Mouse (Mus musculus) kidney, postnatal 25 days (tissue): ENCODE measurements around the gene Gm10436.
"Not testable (repeated sequence)": the region's sequence is repeated elsewhere in the genome, so short reads cannot be mapped to it uniquely, and the experiment has no call there.

Experiments used
- DNase-seq, 2 experiments: peaks; one replicate each; pipeline ENCODE4 v3.0.0; 2021; ENCODE audit warnings: mixed read lengths in 2 of 2

Gm10436 gene

DNA sequence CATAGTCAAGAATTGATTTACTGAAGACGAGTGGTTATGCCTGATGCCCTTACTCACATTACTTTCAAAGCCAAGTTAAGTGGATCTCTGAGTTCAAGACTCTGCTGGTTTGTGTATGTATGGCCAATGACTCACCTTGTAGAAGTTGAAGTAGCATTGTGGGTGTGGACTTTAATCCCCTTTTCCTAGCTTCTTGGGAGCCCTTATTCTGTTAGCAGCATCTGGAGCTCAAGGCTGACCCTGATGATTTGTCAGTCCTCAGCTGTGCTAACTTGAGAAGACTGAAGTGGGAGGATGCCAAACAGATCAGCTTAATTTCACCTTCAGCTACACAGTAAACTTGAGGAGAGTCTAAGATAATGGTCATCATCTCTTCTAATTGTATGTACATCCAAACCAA, at the start of gene Gm10436:
Gene Gm10436 (minus strand): TSS at position 101 of the 400 bp plus-strand sequence.
- DNase-seq, result not testable (repeated sequence)

GRCm38 (mm10) chr12:88219445-88219844, 37.5 kb upstream of the Gm10436 start:
- DNase-seq, result no peak

DNA sequence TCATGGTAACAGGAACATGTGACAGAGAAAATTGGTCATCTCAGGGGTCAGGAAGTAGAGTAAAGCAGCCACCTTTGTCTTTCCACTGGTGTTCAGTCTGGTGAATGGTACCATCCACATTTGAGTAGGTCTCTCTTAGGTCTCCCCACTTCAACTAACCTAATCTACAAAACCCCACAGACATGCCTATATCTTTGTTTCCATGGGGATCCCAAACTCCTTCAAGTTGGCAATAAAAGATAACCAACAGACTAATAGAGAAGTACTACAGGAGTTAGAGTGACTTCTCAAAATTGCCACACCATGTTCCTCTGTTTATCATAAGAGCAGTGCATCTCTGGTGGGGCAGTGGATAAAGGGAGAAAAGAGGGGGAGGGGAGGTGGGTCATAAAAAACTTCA, 36.2 kb upstream of the Gm10436 start:
- DNase-seq, result not testable (repeated sequence)

DNA sequence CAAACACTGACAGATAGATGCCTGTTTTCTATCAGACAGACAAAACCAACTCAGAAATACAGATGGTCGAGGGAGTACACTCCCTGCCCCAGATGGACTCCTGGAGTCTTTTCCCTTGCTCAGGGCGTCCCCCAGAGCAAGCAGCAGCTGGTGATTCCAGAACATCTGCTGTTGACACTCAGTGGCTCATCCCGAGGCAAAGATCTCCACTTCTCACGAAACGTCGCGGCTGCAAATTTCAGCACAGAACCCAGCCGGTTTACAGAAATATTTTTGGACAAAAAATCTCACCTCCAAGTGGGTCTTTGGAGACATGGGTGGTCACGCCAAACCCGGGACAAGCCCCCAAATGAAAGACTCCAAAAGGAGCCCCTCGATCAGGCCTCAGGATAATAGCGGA, 32.7 kb upstream of the Gm10436 start:
- no peak for DNase-seq

DNA sequence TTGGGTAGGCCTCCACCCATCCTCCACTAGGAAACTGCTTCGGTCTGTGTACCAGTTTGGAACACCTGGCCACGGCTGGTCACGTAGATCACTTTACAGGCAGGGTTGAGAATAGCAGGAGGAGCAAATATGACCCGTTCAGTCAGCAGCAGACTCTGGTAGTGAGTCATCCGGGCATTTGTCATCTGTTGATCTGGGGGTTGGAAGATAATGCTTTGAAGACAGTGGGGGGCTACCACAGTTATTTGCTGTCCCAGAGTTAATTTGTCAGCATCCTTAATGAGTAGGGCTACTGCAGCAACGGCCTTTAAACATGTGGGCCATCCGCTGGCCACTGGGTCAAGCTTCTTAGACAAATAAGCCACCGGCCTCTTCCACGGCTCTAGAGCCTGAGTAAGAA, 29.6 kb upstream of the Gm10436 start:
- DNase-seq, result not testable (repeated sequence)

DNA sequence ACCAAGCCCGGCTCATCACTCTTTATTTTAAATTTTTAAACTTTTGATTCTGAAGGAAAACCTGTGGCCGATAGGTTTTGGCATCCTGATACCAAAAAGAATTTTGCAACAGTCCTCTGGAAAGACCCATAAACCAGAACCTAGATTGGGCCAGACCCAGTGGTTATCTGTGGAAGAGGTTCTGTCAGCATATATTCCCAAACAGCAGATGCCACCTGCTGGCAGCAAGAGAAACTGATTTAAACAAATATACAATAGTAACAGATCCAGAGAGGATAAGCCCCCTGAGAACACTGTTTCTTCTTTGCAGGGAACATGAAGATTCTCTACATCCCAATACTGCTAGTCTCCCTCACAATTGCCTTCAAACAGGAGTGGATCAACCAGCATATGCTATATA, 20.9 kb upstream of the Gm10436 start:
- no peak for DNase-seq
